Mouse (Mus musculus): ENCODE measurements around the gene Pde6g. TPM values are rescaled to one million over a fixed set of nuclear protein-coding genes. Genes with fewer than 3 reads are reported as not detected.

The Pde6g gene
- total RNA-seq, 2 experiments from 2014 or later, result 0.37 to 0.66 TPM

- no peak for DNase-seq (ENCODE audit: low spot score in 2 of 2)
- intact Hi-C loops (cut with DNase I), result loop anchor here (10.0 kb wide), 1 partner anchor 91 kb away; the partner anchor contains the start of gene P4hb
Observed at GRCm38 (mm10) chr11:120483448-120483934, 30.2 kb upstream of the Pde6g start.

GRCm38 (mm10) chr11:120472052-120472451 lies 18.8 kb upstream of the Pde6g start:
- no peak for DNase-seq (ENCODE audit: low spot score in 2 of 2)
- intact Hi-C loops (cut with DNase I), result no loop called here

DNA sequence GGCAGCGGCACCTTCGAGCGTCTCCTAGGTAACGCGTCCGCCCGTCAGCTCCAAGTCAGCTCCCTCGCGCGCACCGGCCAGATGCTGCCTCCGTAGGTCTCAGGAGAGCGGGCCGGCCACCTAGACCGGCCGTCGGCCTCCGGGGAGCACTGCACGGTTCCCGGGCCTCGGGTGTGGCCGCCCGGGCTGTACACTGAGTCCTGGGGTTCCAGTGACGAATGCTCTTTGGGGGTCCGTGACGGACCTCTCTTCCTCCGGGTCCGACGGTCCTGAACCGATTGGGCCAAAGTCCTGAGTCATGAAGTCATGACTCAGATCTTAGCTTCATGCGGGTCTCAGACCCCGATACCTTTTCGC lies 14.4 kb upstream of the Pde6g start:
- intact Hi-C loops (cut with DNase I), result loop anchor here (1.0 kb wide), 1 partner anchor 17 kb away; the partner anchor contains the start of gene Mrpl12
- DNase-seq (ENCODE audit: low spot score in 2 of 2), result no peak

DNA sequence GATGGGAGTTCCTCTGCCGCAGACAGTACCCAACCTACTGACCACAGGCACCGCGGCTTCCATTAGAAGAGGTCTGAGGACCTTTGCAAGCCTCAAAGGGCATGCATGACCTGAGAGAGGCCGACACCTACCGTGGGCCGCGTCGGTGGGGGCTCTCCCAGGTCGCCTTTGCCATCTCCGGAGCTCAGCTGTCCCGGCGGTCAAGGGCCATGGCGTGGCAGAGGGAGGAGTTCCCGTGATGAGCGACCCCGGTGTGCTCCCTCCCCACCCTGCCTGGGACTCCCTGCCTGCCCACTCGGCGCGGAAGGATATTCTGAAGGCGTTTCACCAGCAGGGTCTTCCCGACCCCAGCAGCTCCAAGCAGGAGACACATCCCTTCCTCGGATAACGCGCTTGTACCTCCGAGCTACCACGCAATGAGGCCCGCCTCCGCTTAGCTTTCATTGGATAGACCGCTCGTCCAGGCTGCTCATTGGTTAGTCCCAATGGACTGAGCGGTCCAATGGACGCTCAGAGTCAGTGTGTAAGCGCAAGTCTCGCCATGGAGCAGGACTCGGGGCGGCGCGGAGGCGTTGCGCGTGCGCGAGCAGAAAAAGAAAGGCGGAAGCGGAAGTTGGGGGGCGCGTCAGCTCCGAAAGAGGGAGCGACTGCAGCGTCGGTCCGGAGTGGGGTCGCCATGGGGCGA lies 13.9 kb upstream of the Pde6g start, which contains the start of gene Arl16:
TSS of gene Arl16 (minus strand) at position 557 of the 685 bp plus-strand sequence.
- intact Hi-C loops (cut with DNase I), result loop anchor here (1.0 kb wide), 1 partner anchor 17 kb away; the partner anchor contains the start of gene Mrpl12
- peak; percentile 93 for DNase-seq (ENCODE audit: low spot score in 2 of 2)

GRCm38 (mm10) chr11:120465521-120465920 lies 12.2 kb upstream of the Pde6g start:
- intact Hi-C loops (cut with DNase I), result no loop called here
- no peak for DNase-seq (ENCODE audit: low spot score in 2 of 2)

GRCm38 (mm10) chr11:120464365-120464764 lies 11.1 kb upstream of the Pde6g start:
- no peak for DNase-seq (ENCODE audit: low spot score in 2 of 2)
- intact Hi-C loops (cut with DNase I), result no loop called here

- no peak for DNase-seq (ENCODE audit: low spot score in 2 of 2)
Observed at GRCm38 (mm10) chr11:120463536-120463935, 10.2 kb upstream of the Pde6g start.

DNA sequence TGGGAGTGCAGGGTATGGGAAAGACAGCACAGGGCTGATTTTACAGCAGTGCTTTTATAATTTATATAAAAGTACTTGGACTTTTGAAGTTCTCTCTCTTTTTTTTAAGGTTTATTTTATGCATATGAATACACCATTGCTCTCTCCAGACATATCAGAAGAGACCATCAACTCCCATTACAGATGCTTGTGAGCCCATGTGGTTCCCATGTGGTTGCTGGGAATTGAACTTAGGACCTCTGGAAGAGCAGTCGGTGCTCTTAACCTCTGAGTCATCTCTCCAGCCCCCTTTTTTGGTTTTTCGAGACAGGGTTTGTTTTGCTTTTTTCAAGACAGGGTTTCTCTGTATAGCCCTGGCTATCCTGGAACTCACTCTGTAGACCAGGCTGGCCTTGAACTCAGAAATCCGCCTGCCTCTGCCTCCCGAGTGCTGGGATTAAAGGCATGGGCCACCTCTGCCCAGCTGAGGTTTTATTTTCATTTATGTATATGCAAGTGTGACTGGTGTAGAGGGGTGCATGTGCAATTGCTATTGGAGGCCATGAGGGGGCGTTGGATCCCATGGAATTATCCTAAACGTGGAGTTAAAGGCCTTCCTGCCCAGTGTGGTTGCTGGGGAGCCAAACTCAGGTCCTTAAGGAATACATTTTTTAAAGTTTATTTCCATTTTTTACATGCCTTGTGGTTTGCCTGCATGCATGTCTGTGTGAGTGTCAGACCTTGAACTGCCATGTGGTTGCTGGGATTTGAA lies 5.7 kb upstream of the Pde6g start:
- intact Hi-C loops (cut with DNase I), result no loop called here
- DNase-seq (ENCODE audit: low spot score in 2 of 2), result no peak

More at GRCm38 (mm10) chr11:120463536-120463935, 10.2 kb upstream of the Pde6g start:
- intact Hi-C loops (cut with DNase I), result no loop called here

DNA sequence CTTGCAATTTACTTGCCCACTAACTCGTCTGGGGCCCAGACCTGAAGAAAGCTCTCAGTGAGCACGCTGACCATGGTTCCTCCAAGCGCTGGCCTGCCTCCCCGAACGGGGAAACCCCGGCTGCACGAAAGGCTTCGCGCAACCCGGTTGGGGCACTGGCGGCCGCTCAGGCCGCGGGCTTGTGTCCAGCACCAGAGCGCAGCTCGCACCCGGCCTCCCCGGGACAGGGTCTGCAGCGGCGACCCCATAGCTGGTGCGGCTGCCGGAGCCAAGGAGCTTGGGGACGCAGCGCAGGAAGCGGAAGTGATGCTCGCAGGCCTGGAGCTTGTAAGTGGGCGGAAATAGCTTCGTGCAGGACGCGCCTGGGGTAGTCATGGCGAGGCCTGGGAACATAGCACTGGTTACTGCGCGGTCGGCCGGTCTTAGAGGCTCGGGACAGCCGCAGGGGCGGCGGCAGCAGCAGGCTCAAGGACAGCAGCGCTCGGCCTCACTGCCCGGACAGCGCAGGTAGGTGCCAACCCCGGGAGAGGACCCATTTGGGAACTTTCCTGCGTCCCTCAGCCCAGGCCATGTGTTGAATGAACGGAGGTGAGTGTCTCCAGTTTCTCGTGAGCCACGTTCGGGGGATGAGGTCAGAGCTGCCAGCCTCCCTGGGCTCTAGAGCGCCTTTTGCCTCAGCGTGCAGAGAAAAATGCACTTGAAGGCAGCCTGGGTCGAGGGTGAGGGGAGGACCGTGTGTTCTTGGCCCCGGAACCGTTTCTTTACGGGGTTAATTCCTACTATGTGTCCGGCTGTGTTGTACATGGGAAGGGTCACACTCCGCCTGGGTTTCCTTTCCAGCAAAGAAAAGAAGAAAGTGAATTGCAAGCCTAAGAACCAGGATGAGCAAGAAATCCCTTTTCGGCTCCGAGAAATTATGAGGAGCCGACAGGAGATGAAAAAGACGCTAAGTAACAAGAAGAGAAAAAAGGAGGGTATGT lies 4.8 kb upstream of the Pde6g start, which contains the start of the genes Oxld1 and Ccdc137:
TSS of gene Oxld1 (minus strand) at position 297 of the 980 bp plus-strand sequence.
TSS of gene Ccdc137 (plus strand) at position 344 of the 980 bp plus-strand sequence.
- intact Hi-C loops (cut with DNase I), result no loop called here
- DNase-seq (ENCODE audit: low spot score in 2 of 2), result peak; percentile 82 to 85

GRCm38 (mm10) chr11:120457370-120457769 lies 4.1 kb upstream of the Pde6g start:
- intact Hi-C loops (cut with DNase I), result no loop called here
- no peak for DNase-seq (ENCODE audit: low spot score in 2 of 2)

GRCm38 (mm10) chr11:120455413-120455812 lies 2.1 kb upstream of the Pde6g start:
- intact Hi-C loops (cut with DNase I), result no loop called here
- no peak for DNase-seq (ENCODE audit: low spot score in 2 of 2)

DNA sequence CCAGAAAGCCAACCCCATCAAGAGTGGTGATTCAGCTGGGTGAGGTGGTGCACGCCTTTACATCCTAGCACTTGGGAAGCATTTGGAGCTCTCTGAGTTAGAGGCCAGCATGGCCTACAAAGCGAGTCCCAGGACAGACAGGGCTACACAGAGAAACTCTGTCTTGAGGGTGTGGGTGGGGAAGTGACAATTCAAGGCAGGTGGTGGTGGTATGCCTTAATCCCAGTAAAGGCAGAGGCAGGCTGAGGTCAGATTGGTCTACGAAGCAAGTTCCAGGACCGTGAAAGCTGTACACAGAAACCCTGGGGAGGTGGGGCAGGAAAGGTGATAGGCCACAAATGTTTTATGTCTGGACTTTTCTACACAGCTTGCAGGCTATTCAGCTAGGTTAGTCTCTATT lies 1.7 kb upstream of the Pde6g start:
- DNase-seq (ENCODE audit: low spot score in 2 of 2), result no peak
- intact Hi-C loops (cut with DNase I), result no loop called here

DNA sequence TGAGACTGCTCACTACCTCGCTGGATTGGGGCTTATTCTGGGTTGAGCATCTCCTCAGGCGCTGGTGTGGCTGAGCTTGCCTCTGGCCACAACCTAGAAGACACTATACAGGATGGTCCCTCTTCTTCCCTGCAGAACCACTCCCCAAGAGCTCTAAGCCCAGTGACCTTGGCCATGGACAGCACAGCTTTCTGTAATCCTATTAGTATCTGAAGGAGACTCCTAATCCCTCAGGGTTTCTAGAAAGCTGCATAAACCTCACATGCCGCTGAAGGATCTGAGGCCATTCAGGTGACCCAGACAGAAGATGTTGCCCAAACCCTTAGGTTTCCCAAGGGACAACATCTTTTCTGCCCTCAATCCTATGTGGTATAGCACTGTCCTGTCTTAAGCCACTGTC lies 1.1 kb downstream of the Pde6g start:
- intact Hi-C loops (cut with DNase I), result no loop called here
- DNase-seq (ENCODE audit: low spot score in 2 of 2), result no peak

GRCm38 (mm10) chr11:120447179-120447578 lies 6.1 kb downstream of the Pde6g start:
- no peak for DNase-seq (ENCODE audit: low spot score in 2 of 2)
- intact Hi-C loops (cut with DNase I), result no loop called here

- intact Hi-C loops (cut with DNase I), result no loop called here
- DNase-seq (ENCODE audit: low spot score in 2 of 2), result no peak
Observed at GRCm38 (mm10) chr11:120445475-120445874, 7.8 kb downstream of the Pde6g start.

GRCm38 (mm10) chr11:120444106-120444505 lies 9.2 kb downstream of the Pde6g start:
- no peak for DNase-seq (ENCODE audit: low spot score in 2 of 2)
- intact Hi-C loops (cut with DNase I), result no loop called here

GRCm38 (mm10) chr11:120442765-120443280 lies 10.5 kb downstream of the Pde6g start:
- DNase-seq (ENCODE audit: low spot score in 2 of 2), result no peak
- intact Hi-C loops (cut with DNase I), result no loop called here

GRCm38 (mm10) chr11:120442344-120442743 lies 11.0 kb downstream of the Pde6g start, which contains the start of gene Tspan10:
Gene Tspan10 (plus strand): TSS chr11:120442644.
- DNase-seq (ENCODE audit: low spot score in 2 of 2), result no peak
- intact Hi-C loops (cut with DNase I), result no loop called here

DNA sequence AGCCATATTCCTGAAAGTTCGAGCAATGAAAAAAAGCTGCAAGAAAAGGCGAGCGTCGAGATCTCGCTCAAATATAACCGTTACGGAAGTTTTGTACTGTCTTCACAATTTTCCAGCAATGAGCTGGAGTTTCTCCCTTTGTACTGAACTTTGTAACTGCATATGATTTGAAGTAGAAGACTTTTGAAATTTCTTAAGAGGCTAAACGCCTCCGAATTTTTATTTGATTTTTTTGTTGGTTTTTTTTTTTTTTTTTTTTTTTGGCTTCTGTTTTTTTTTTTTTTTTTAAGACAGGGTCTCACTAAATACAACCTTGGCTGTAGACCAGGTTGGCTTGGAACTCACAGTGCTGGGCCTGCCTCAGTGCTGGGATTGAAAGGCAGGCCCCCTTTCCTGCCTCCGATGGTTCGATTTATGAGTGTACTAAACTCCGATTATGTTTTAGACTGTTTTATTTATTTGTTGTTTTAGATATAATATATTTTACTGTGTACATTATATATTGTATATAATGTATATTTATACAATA lies 15.4 kb downstream of the Pde6g start:
- DNase-seq (ENCODE audit: low spot score in 2 of 2), result no peak
- intact Hi-C loops (cut with DNase I), result no loop called here
